Mouse (Mus musculus): Measurements from ENCODE around the gene Sipa1l2.

Gene Sipa1l2

DNA sequence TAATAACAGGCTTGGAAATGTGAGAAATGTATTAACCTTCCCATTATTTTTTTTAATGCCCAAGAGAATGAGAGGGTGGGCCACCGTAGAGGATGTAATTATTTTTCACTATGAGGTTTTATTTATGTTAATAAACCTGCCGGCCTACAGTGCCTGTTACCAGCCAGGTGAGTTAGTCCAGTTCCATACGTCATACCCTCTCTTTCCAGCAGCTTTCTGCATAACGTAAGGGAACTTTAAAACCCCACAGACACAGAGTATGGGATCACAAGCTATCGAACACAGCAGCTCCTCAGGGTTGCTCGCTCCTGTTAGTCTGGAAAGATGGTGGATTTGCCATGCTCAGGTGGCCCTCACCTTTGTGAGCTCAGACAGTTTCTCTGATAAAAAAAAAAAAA lies 193.2 kb downstream of the Sipa1l2 start:
- in situ Hi-C loops (cut with MboI; ENCODE audit: low sequenced_read_pairs) = no loop called here

- in situ Hi-C loops (cut with MboI; ENCODE audit: low sequenced_read_pairs) = no loop called here
These were observed 193.8 kb downstream of the Sipa1l2 start for GRCm38 (mm10) chr8:125375659-125376447.

- in situ Hi-C loops (cut with MboI; ENCODE audit: low sequenced_read_pairs) = no loop called here
These were observed 197.0 kb downstream of the Sipa1l2 start for GRCm38 (mm10) chr8:125372596-125372995.

GRCm38 (mm10) chr8:125369491-125370236 lies 199.9 kb downstream of the Sipa1l2 start:
- in situ Hi-C loops (cut with MboI; ENCODE audit: low sequenced_read_pairs) = no loop called here

DNA sequence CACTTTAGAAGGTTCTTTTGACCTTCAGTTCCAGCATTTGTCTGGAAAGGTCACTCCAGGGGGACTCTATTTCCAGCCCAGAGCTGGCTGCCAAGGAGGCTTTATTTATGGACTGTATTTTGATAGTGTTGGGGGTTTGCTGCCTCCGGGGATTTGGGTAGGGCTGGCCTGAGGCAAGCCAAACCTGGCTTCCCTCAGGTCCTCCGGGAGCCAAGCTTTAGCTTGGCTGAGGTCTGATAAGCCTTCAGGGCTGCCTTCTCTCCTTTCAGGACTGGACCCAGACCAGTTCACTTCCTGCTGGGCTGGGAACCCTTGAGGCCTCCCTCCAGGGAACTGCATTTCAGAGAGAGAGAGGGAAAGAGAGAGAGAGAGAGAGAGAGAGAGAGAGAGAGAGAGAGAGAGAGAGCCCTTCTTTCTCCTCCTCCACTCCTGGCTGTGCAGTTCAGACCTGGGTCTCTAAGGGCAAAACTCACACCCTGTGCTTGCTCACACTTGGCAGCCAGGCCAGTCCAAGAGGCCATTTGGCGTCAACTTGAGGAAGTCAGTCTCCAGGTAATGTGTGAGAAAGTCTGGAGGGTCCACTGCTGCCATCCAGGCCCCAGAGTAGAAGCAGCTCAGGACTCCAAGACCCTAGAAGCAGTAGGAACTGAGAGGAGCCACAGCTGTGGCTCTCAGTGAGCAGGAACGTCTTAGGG lies 201.1 kb downstream of the Sipa1l2 start:
- in situ Hi-C loops (cut with MboI; ENCODE audit: low sequenced_read_pairs) = no loop called here

Data from CH12F3 (cell line).